Mouse (Mus musculus) myocyte (in vitro differentiated cells): ENCODE results near the gene Crocc2. TPM values are rescaled to one million over a fixed set of nuclear protein-coding genes. Genes with fewer than 3 reads are reported as not detected.

Experiments
- H3K27me3 ChIP-seq: one replicate; pipeline ENCODE4 v1.6.1; 2011; ENCODE audit not compliant: control insufficient read depth, insufficient read depth, insufficient read length
- H3K36me3 ChIP-seq: one replicate; pipeline ENCODE4 v1.6.1; 2011; ENCODE audit not compliant: control insufficient read depth, insufficient read depth
- H3K4me2 ChIP-seq: one replicate; pipeline ENCODE4 v1.6.1; 2011; ENCODE audit warnings: low read depth, control low read depth
- H3K4me3 ChIP-seq: one replicate; pipeline ENCODE4 v1.5.1; 2011; ENCODE audit warnings: mild to moderate bottlenecking, control low read depth, moderate library complexity
- H3K79me2 ChIP-seq: one replicate; pipeline ENCODE4 v1.6.1; 2011; ENCODE audit not compliant: control insufficient read depth, insufficient read depth
- H3ac ChIP-seq: one replicate; pipeline ENCODE4 v1.6.1; 2011; ENCODE audit not compliant: control insufficient read depth, insufficient read length
- CEBPB ChIP-seq: IDR thresholded peaks from 2 replicates; pipeline ENCODE4 v1.6.1; 2011; ENCODE audit warnings: mild to moderate bottlenecking, moderate library complexity; ENCODE audit not compliant: poor library complexity, insufficient read depth, severe bottlenecking
- E2F4 ChIP-seq: IDR thresholded peaks from one replicate; pipeline ENCODE4 v1.6.1; 2011; ENCODE audit warnings: mild to moderate bottlenecking, control low read depth, moderate library complexity; ENCODE audit not compliant: insufficient read depth
- MAX ChIP-seq: IDR thresholded peaks from one replicate; pipeline ENCODE4 v1.6.1; 2011; ENCODE audit warnings: low read depth, mild to moderate bottlenecking, control low read depth
- MYOD1 ChIP-seq, 3 experiments: IDR thresholded peaks; one replicate each; pipeline ENCODE4 v1.6.1; 2011; ENCODE audit warnings: control low read depth in 2 of 3, low read depth in 2 of 3, mild to moderate bottlenecking in 2 of 3, moderate library complexity in 1 of 3; ENCODE audit not compliant: insufficient read length in 2 of 3, control insufficient read depth in 1 of 3
- MYOG ChIP-seq, 3 experiments: IDR thresholded peaks; one replicate each; pipeline ENCODE4 v1.6.1; 2011; ENCODE audit warnings: control low read depth in 2 of 3, low read depth in 2 of 3, mild to moderate bottlenecking in 2 of 3; ENCODE audit not compliant: insufficient read length in 2 of 3, control insufficient read depth in 1 of 3, insufficient read depth in 1 of 3
- POLR2A ChIP-seq: IDR thresholded peaks from one replicate; pipeline ENCODE4 v1.6.1; 2011; ENCODE audit warnings: low read depth, mild to moderate bottlenecking, control low read depth, moderate library complexity; ENCODE audit not compliant: insufficient read length
- POLR2AphosphoS2 ChIP-seq: IDR thresholded peaks from one replicate; pipeline ENCODE4 v1.6.1; 2011; ENCODE audit warnings: low read depth, control low read depth; ENCODE audit not compliant: insufficient read length
- REST ChIP-seq: IDR thresholded peaks from one replicate; pipeline ENCODE4 v1.6.1; 2011; ENCODE audit warnings: mild to moderate bottlenecking, control low read depth, moderate library complexity; ENCODE audit not compliant: insufficient read depth, insufficient read length
- SRF ChIP-seq: IDR thresholded peaks from one replicate; pipeline ENCODE4 v1.6.1; 2011; ENCODE audit warnings: low read depth; ENCODE audit not compliant: control insufficient read depth, insufficient read length
- TCF12 ChIP-seq: IDR thresholded peaks from one replicate; pipeline ENCODE4 v1.6.1; 2011; ENCODE audit warnings: mild to moderate bottlenecking, control low read depth; ENCODE audit not compliant: poor library complexity, insufficient read depth, severe bottlenecking
- TCF3 ChIP-seq: IDR thresholded peaks from one replicate; pipeline ENCODE4 v1.6.1; 2011; ENCODE audit warnings: low read depth, control low read depth; ENCODE audit not compliant: insufficient read length
- USF1 ChIP-seq: IDR thresholded peaks from one replicate; pipeline ENCODE4 v1.6.1; 2011; ENCODE audit warnings: low read depth, mild to moderate bottlenecking, control low read depth, moderate library complexity
- polyA plus RNA-seq: library from polyadenylated mRNA; unstranded; fragments of >200 nt; fragmentation: generic; extraction: Trizol; gene quantifications from one replicate; pipeline ENCODE4 v1.2.1, GENCODE M21; 2012; ENCODE audit warnings: missing spikeins

Crocc2 gene
- polyA plus RNA-seq, 1 experiment, result not detected

- H3K79me2 ChIP-seq, result no peaks in the 10 kb centered on the region
- peaks cover 27% of the 10 kb centered on the region for H3K27me3 ChIP-seq
- H3ac ChIP-seq, result no peak overlapping the region
- no peak overlapping the region for H3K4me2 ChIP-seq
- TF ChIP-seq MAX (no peak), POLR2AphosphoS2 (no peak), CEBPB (no peak), MYOG (IDR thresholded peaks at IDR 0.05; ENCODE audit: control insufficient read depth in 1 of 3, insufficient read depth in 1 of 3, insufficient read length in 2 of 3, low read depth in 2 of 3) (no peak), E2F4 (no peak), SRF (no peak), MYOD1 (IDR thresholded peaks at IDR 0.05; ENCODE audit: control insufficient read depth in 1 of 3, insufficient read length in 2 of 3, low read depth in 2 of 3) (no peak), USF1 (no peak), TCF3 (no peak), REST (no peak), POLR2A (no peak)
- no peaks in the 10 kb centered on the region for H3K36me3 ChIP-seq
- no peak overlapping the region for H3K4me3 ChIP-seq
Observed at GRCm38 (mm10) chr1:93217530-93217929, 49.0 kb downstream of the Crocc2 start.

GRCm38 (mm10) chr1:93220776-93221175 lies 52.3 kb downstream of the Crocc2 start:
- Histone ChIP-seq H3K36me3 (no peaks in the 10 kb centered on the region), H3ac (no peak overlapping the region), H3K79me2 (no peaks in the 10 kb centered on the region), H3K27me3 (peaks cover 10% of the 10 kb centered on the region), H3K4me2 (no peak overlapping the region), H3K4me3 (no peak overlapping the region)
- TF ChIP-seq CEBPB (no peak), POLR2AphosphoS2 (no peak), REST (no peak), USF1 (no peak), TCF3 (no peak), POLR2A (no peak), MYOD1 (IDR thresholded peaks at IDR 0.05; ENCODE audit: control insufficient read depth in 1 of 3, insufficient read length in 2 of 3, low read depth in 2 of 3) (no peak), E2F4 (no peak)

- H3ac ChIP-seq, result no peak overlapping the region
- H3K79me2 ChIP-seq, result no peaks in the 10 kb centered on the region
- H3K36me3 ChIP-seq, result no peaks in the 10 kb centered on the region
- TF ChIP-seq USF1 (no peak), E2F4 (no peak), POLR2AphosphoS2 (no peak), MYOD1 (IDR thresholded peaks at IDR 0.05; ENCODE audit: control insufficient read depth in 1 of 3, insufficient read length in 2 of 3, low read depth in 2 of 3) (no peak), REST (no peak), SRF (no peak)
- H3K4me2 ChIP-seq, result no peak overlapping the region
- peaks cover 10% of the 10 kb centered on the region for H3K27me3 ChIP-seq
- no peak overlapping the region for H3K4me3 ChIP-seq
Observed at GRCm38 (mm10) chr1:93223972-93224371, 55.4 kb downstream of the Crocc2 start.

GRCm38 (mm10) chr1:93225226-93225625 lies 56.7 kb downstream of the Crocc2 start:
- peaks cover 5% of the 10 kb centered on the region for H3K27me3 ChIP-seq
- TF ChIP-seq USF1 (no peak), TCF3 (no peak), MYOG (IDR thresholded peaks at IDR 0.05; ENCODE audit: control insufficient read depth in 1 of 3, insufficient read depth in 1 of 3, insufficient read length in 2 of 3, low read depth in 2 of 3) (no peak)
- H3ac ChIP-seq, result no peak overlapping the region
- H3K4me3 ChIP-seq, result no peak overlapping the region
- H3K36me3 ChIP-seq, result no peaks in the 10 kb centered on the region
- no peak overlapping the region for H3K4me2 ChIP-seq
- H3K79me2 ChIP-seq, result no peaks in the 10 kb centered on the region

- TF ChIP-seq TCF12, result no peak
- no peak for TF ChIP-seq E2F4
- TF ChIP-seq MYOG (IDR thresholded peaks at IDR 0.05; ENCODE audit: control insufficient read depth in 1 of 3, insufficient read depth in 1 of 3, insufficient read length in 2 of 3, low read depth in 2 of 3), result no peak
- no peak for TF ChIP-seq REST
- TF ChIP-seq MYOD1 (IDR thresholded peaks at IDR 0.05; ENCODE audit: control insufficient read depth in 1 of 3, insufficient read length in 2 of 3, low read depth in 2 of 3), result no peak
- TF ChIP-seq CEBPB, result no peak
- TF ChIP-seq SRF, result no peak
- TF ChIP-seq MAX, result no peak
- TF ChIP-seq USF1, result no peak
- TF ChIP-seq POLR2A, result no peak
- TF ChIP-seq TCF3, result no peak
- TF ChIP-seq POLR2AphosphoS2, result no peak
- no peaks in the 10 kb centered on the region for H3K79me2 ChIP-seq
- peaks cover 5% of the 10 kb centered on the region for H3K27me3 ChIP-seq
- H3ac ChIP-seq, result no peak overlapping the region
- H3K4me2 ChIP-seq, result no peak overlapping the region
- no peak overlapping the region for H3K4me3 ChIP-seq
- no peaks in the 10 kb centered on the region for H3K36me3 ChIP-seq
Observed at GRCm38 (mm10) chr1:93225731-93226520, 57.4 kb downstream of the Crocc2 start.
